Mouse (Mus musculus) CD4-positive, CD25-positive, alpha-beta regulatory T cell, adult 2 months (primary cell): Measurements from ENCODE around the gene Zfp420.
"Not testable (repeated sequence)": the region's sequence is repeated elsewhere in the genome, so short reads cannot be mapped to it uniquely, and the experiment has no call there.

Experiments
- DNase-seq: peaks from one replicate; pipeline ENCODE4 v3.0.0-alpha.2; 2012; ENCODE audit warnings: low read depth, low spot score

Gene Zfp420

GRCm38 (mm10) chr7:29859532-29860517 lies at the start of gene Zfp420:
Gene Zfp420 (plus strand): TSS chr7:29859979.
- DNase-seq, result peak; percentile 91

GRCm38 (mm10) chr7:29812244-29812643 lies 47.5 kb upstream of the Zfp420 start:
- DNase-seq, result no peak

DNA sequence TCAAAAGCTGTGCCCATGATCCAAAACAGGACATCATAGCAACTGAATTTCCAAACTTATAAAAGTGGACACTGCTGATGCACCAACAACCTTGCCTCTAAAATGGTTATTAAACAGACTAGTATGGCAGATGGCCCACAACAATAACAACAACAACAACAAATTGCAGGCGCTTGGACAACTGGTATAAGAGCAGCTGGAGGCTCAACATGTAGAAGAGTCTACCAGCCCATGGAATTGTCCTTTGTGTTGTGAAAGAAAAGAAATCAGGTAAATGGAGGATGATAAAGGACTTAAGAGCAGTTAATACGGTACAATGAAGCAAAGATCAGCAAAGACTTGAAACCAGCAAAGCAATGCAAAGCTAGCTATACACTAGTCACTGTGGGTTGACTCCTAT lies 45.4 kb upstream of the Zfp420 start:
- DNase-seq, result no peak

DNA sequence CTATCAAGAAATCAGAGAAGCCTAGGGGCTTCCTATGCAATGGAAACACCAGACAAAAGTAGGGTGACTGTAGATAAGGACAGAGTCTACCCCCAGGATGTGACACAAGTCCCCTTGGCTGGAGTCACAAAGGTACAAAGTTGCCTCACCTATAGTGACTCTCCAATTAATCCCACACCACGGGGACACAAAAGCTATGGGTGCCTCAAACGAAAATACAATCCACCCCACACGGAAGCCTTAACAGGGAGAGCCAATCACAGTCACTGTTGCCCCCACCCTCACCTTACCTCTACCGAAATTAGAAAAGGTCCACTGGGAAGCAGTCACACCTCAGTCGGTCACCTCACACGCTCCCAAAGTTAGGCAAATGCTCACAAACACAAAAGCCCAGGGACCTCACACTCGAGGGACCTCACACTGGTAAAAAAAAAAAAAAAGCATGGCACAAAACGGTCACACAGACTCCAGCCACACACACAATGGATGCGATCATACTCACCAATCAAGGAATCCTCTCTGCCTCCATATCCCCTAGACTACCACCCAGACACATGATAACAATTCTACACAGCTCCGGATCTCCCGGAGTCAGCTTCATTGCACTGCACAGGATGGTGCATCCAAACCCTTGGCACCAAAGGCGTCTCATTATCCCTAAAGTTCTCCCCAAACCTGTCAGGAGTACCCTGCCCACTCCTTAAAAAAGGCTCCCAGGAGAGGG lies 44.6 kb upstream of the Zfp420 start:
- no peak for DNase-seq

DNA sequence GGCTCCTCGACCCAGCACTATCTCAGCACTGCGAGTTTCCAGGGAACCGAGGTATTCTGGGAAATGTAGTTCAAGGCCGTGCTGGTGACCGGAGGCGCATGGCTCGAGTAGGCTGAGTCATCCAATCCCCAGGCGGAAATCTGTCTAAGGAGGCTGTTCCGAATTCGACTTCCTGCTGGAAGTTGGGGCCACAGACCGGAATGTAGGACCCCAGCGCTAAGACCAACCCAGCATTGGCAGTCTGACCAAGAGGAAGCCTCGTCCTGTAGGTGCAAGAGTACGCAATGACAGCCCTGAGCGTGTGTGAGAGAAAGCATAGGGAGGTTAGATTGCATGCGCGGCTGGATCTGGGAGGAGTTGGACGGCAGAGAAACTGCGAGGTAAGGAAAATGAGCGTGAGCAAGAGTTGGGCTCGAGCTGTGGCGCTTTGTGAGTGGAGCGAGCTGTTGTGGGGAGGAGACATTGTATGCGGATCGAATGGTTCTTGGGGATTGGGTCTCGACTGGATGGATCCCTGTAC lies 43.8 kb upstream of the Zfp420 start, which contains the start of gene Zfp790:
Gene Zfp790, plus strand, starts transcription at position 205 of the 520 bp plus-strand sequence.
- DNase-seq, result peak; percentile 92

DNA sequence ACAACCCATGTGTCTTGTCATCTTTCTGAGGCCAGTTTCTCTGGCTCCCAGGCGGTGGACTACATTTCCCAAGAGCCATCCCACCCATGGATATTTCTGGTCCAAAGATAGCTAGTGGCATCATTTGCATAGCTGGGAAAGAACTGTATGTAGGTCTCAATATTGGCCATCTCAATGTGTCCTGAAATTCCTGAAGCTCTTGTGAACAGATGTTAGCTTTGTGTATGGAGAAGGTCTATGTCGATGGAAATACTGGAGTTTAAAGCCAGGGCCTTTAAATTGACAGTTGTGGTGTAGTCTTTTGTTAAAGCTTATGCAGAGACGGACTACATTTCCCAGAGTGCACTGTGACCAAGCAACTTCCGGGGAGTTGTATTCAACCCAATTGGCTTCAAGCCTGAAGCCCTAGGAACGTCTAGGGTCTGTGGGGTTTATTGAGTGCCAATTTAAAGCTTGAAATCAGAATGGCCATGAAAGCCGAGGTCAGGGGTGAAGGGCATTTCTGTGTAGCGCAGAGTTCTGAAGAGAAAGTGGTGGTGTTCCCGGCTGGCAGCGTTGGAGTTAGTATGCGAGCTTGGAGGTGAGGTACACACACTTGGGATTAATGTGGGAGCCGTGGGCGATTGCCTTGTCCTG lies 41.0 kb upstream of the Zfp420 start:
- peak; percentile 87 for DNase-seq

DNA sequence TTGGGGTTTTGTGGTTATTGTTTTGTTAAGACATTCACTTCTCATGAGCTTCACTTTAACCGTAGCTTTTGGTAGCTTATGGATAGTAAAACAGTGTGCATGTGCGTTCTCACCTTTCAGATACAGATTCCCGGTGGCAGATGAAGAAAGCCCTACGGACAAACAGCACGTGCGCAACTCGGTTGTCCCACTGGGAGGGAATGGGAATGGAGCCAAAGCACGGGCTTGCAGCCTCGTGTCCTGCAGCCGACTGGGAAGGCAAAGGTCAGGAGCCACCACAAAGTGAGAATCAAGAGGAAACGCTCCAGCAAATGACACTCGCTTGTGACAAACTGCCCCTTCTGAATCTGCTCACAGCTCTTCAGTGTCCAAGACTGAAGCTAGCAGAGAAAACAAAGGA lies 31.8 kb upstream of the Zfp420 start:
- no peak for DNase-seq

DNA sequence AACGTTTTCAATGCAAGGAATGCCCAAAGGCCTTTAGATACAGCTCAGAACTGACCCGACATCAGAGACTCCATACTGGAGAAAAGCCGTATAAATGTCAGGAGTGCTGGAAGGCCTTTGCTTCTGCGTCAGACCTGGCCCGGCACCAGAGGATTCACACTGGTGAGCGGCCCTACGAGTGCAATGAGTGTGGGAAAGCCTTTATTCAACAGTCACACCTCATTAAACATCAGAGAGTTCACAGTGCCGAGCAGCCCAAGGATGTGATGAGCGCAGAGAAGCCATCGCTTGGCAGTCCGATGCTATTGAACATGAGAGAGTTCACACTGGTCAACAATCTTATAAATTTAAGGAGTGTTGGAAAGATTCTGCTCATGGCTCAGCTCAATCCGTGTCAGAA lies 30.0 kb upstream of the Zfp420 start:
- no peak for DNase-seq

GRCm38 (mm10) chr7:29836816-29837215 lies 23.0 kb upstream of the Zfp420 start:
- DNase-seq, result no peak

GRCm38 (mm10) chr7:29839256-29839655 lies 20.5 kb upstream of the Zfp420 start:
- DNase-seq, result no peak

DNA sequence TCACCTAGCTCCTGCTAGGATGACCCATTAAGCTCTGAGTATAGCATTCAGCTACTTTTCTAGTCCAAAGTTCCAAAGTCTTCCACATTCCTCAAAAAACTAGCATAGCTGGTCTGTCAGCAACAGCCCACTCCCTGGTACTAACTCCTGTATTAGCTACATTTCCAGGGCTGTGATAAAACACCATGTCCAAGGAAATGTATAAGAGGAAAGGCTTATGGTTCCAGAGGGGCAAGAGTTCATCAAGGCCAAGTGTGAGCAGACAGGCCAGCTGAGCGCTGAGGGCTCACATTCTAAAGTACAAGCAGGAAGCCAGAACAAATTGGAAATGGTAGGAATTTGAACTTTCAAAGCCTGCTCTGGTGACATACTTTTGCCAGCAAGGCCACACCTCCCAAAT lies 17.7 kb upstream of the Zfp420 start:
- DNase-seq, result no peak

- DNase-seq, result no peak
These were observed 15.2 kb upstream of the Zfp420 start for GRCm38 (mm10) chr7:29844616-29845015.

- no peak for DNase-seq
These were observed 7.0 kb upstream of the Zfp420 start for GRCm38 (mm10) chr7:29852831-29853218.

DNA sequence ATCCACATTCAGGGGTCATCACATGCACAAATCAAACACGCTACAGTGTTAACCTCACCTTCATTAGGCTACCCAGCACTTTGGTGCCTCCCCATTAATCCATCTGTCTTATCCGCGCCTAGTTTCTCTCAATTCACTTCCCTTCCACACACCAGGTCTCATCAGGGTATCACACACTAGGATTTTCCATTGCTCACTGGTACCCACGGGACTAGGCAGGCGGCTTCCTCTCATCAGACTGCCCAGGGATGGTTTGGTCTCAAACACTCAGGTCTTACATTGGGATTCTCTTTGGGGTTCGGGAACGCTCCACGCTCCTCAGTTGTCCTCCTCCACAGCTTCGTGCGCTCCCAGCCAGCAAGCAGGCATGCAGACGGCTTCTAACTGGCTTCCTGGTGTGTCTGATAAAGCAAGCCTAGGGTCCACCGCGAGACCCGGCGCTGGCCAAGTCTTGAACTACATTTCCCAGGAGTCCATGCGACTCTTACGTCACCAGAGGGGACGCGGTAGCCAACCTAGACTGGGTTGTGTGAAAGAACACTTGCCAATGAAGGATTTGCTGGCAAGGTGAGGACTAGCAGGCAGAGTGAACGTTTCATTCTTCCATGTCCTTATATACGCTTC lies 6.4 kb upstream of the Zfp420 start, which contains the start of gene Zfp940:
Gene Zfp940, minus strand, starts transcription at position 451 of the 624 bp plus-strand sequence.
- DNase-seq, result peak; percentile 89

GRCm38 (mm10) chr7:29861660-29862059 lies 1.9 kb downstream of the Zfp420 start:
- DNase-seq, result peak; percentile 41

- DNase-seq, result no peak
These were observed 14.5 kb downstream of the Zfp420 start for GRCm38 (mm10) chr7:29874256-29874655.

- not testable (repeated sequence) for DNase-seq
These were observed 17.8 kb downstream of the Zfp420 start for GRCm38 (mm10) chr7:29877561-29877960.

DNA sequence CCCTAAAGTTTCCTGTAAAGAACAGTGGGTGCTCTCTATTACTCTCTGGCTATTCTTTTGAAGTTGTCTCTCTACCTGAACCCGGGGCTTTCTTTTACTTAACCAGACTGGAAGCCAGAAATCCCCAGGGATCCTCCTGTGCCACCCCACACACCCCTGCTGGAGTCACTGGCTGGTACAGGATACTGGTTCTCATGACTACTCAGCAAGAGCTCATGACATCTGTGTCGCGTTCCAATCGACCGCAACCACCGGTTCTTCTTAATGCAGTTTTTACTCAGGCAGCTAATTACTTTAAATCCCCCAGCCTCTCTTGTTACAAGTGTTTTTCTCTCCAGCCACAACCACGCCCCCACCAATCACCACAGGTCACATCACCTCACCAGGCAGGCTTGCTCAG lies 20.3 kb downstream of the Zfp420 start:
- DNase-seq, result no peak

- no peak for DNase-seq
These were observed 21.1 kb downstream of the Zfp420 start for GRCm38 (mm10) chr7:29880916-29881315.

DNA sequence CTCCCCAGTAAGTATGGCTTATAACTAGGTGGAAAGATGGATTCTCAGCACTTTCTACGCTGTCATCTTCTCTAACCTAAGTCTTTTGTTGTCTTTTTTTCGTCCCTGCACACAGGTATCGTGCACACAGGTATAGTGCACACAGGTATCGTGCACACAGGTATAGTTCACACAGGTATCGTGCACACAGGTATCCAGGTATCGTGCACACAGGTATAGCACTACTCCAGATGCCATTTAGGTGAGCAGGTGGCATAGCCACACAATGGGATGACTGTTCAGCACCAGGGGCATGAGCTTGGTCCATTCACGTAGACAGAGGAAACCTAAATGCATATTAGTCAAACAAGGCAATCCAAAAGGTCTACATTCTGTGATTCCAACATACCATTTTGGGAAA lies 30.7 kb downstream of the Zfp420 start:
- no peak for DNase-seq

DNA sequence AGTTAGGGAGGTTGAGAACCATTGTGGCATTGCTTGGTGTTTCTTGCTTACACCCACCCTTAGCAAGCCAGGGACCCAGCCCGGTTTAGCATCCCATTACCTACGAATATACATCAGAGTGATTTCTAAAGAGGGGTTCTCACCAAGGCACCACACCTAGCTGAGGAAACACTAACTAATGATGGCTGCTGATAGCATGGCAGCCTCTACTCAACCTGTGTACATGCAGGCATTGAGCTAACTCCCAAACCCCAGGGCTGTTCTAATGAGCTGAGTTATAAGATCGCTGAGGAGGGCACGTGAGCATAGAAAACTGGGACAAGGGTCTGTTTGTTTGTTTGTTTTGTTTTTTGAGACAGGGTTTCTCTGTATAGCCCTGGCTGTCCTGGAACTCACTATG lies 33.0 kb downstream of the Zfp420 start:
- DNase-seq, result no peak
